Mouse (Mus musculus) intestine, embryonic 15.5 days (tissue): ENCODE data around the gene Gsg1l. TPM values are rescaled to one million over a fixed set of nuclear protein-coding genes. Genes with fewer than 3 reads are reported as not detected.
A peak's percentile ranks its signal among the peaks of the same experiment; 100 is the strongest.

Experiments
- ATAC-seq: fragments of 200-750 bp; cut with Nextera tagmentation; 2 replicates; pipeline ENCODE4 v1.8.0; 2017; ENCODE audit warnings: moderate TSS enrichment, moderate library complexity
- H3K27ac ChIP-seq: fragments of 300-500 bp; sonication (generic); 2 replicates; pipeline ENCODE4 v1.5.1; 2015; ENCODE audit warnings: mild to moderate bottlenecking, inconsistent platforms
- H3K27me3 ChIP-seq: fragments of 300-500 bp; sonication (generic); replicated peaks from 2 replicates; pipeline ENCODE4 v1.6.1; 2015; ENCODE audit warnings: inconsistent platforms
- H3K36me3 ChIP-seq: fragments of 300-500 bp; sonication (generic); 2 replicates; pipeline ENCODE4 v1.6.1; 2015; ENCODE audit warnings: inconsistent platforms
- H3K4me1 ChIP-seq: fragments of 300-500 bp; sonication (generic); replicated peaks from 2 replicates; pipeline ENCODE4 v1.6.1; 2015; ENCODE audit warnings: inconsistent platforms
- H3K4me2 ChIP-seq: fragments of 300-500 bp; sonication (generic); replicated peaks from 2 replicates; pipeline ENCODE4 v1.6.1; 2015; ENCODE audit warnings: mild to moderate bottlenecking, inconsistent platforms
- H3K4me3 ChIP-seq: fragments of 300-500 bp; sonication (generic); replicated peaks from 2 replicates; pipeline ENCODE4 v1.5.1; 2015; ENCODE audit warnings: inconsistent platforms
- H3K9ac ChIP-seq: fragments of 300-500 bp; sonication (generic); 2 replicates; pipeline ENCODE4 v1.6.1; 2015; ENCODE audit warnings: inconsistent platforms
- H3K9me3 ChIP-seq: fragments of 300-500 bp; sonication (generic); 2 replicates; pipeline ENCODE4 v1.6.1; 2016; ENCODE audit warnings: inconsistent platforms
- WGBS: fragments of 180-500 bp; shearing (Covaris S2); methylation state at CpG from one replicate; pipeline ENCODE4 v1.1.7; 2015; 5-methylcytosine and 5-hydroxymethylcytosine counted together
- polyA plus RNA-seq: library from polyadenylated mRNA; unstranded; fragments of >200 nt; fragmentation: Nextera tagmentation; extraction: Ambion mirVana; gene quantifications from 2 replicates; pipeline ENCODE4 v1.2.1, GENCODE M21; 2015

The Gsg1l gene
- 0.57 and 0.67 TPM in 2 replicates for polyA plus RNA-seq

DNA sequence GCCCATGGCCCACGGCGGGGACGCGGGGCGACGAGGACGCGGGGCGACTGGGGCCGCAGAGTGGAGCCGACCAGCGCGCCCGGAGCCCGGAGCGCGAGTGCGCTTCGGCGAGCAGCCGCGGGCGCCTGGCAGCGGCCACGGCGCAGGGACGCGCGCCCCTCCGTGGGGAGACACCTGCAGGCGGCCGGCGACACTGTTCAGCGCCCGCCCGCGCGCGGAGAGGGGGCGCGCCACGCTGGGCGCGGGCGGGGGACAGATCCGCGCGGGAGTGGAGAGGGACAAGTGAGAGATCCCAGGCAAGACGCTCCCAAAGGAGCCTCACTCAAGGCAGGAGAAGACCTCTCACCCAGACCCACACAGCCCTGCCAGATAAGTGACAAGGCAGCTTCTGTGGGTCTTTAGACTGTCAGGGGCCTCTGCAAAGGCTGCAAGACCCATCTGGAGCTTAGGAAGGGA lies at the start of gene Gsg1l:
TSS of gene Gsg1l (minus strand) at position 126 of the 456 bp plus-strand sequence.
- Histone ChIP-seq H3K27ac (no peak within 1 kb of the TSS), H3K4me3 (peak within 1 kb of the TSS; percentile 56), H3K9ac (peak within 1 kb of the TSS; percentile 41), H3K4me1 (peaks cover 22% of the 10 kb centered on the region), H3K9me3 (no peaks in the 10 kb centered on the region), H3K36me3 (no peaks in the 10 kb centered on the region), H3K27me3 (peaks cover 59% of the 10 kb centered on the region), H3K4me2 (peak within 1 kb of the TSS; percentile 96)
- ATAC-seq = peak; percentile 19; the same call in 1 of the 2 replicates
- 1% methylated on average over 42 of the region's 49 CpGs for WGBS

DNA sequence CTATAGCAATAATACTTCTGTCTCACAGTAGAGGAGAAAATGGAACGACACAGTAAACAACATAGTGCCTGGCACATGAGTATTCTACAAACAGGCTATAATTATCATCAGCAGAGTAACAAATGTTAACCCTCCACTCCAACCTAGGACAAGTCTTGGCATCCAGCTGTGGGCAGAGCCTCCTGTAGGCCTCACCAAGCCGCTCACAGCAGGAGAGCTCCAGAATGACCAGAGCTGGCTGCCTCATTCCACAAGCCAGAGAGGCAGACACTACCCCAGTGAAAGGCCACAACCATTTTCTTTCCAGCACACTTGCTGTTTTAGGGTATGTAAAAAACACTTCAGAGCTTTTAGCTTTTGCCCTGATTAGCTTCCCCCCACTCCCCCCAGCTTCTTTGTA lies 45.5 kb upstream of the Gsg1l start:
- ATAC-seq = no peak
- H3K9ac ChIP-seq = no peak overlapping the region
- WGBS = 90% methylated on average over 2 of the region's 2 CpGs
- no peak overlapping the region for H3K27ac ChIP-seq
- H3K4me2 ChIP-seq = no peak overlapping the region
- no peaks in the 10 kb centered on the region for H3K9me3 ChIP-seq
- peaks cover 16% of the 10 kb centered on the region; the same call in 1 of the 2 replicates for H3K36me3 ChIP-seq
- no peaks in the 10 kb centered on the region for H3K27me3 ChIP-seq
- H3K4me1 ChIP-seq = no peaks in the 10 kb centered on the region
- H3K4me3 ChIP-seq = no peak overlapping the region

DNA sequence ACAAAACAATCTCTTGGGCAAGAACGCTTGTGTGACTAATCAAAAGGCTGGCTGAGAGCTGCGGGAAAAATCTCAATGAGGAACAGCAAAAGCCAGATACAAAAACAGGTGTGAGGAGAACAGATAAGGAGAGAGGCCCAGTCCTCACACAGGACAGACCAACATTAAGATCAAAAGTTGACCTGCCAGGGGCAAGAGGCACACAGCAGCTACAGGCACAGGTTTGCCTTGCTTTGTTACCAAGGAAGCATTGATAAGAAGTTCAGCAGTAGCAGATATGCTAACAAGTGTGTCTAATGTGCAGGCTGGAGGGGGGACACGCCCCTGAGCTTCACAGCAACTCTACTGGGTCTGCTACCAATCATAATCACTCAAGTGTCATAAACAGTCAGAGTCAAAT lies 44.3 kb upstream of the Gsg1l start:
- Histone ChIP-seq H3K4me1 (no peaks in the 10 kb centered on the region), H3K9ac (no peak overlapping the region), H3K27me3 (no peaks in the 10 kb centered on the region), H3K27ac (no peak overlapping the region), H3K4me2 (no peak overlapping the region; the same call in 1 of the 2 replicates), H3K36me3 (peaks cover 20% of the 10 kb centered on the region; the same call in 1 of the 2 replicates), H3K9me3 (no peaks in the 10 kb centered on the region), H3K4me3 (no peak overlapping the region)
- peak; percentile 92 for ATAC-seq
- 45% methylated on average over 3 of the region's 3 CpGs for WGBS

DNA sequence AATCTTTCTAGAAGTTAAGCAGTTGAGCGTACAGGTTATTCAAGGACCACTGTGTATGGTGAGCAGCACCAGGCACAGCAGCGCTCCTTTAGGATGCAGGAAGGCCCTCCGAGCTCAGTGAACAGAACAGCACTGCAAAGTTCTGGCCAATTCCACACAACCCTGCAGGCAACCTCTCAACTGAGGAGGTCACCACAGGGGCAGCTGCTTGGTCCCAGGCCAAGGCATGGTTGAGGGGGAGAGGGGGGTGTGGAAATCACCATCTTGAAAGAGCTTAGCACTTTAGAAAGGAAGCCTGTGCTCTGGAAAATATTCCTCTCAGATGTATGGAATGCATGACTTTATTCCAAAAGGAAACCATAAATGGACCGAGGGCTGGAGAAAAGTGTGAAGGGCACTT lies 39.3 kb upstream of the Gsg1l start:
- no peaks in the 10 kb centered on the region for H3K27me3 ChIP-seq
- H3K27ac ChIP-seq = no peak overlapping the region
- no peak overlapping the region for H3K4me3 ChIP-seq
- WGBS = 71% methylated on average over 4 of the region's 4 CpGs
- H3K4me1 ChIP-seq = no peaks in the 10 kb centered on the region
- H3K9ac ChIP-seq = no peak overlapping the region
- no peak for ATAC-seq
- H3K36me3 ChIP-seq = peaks cover 29% of the 10 kb centered on the region; the same call in 1 of the 2 replicates
- no peaks in the 10 kb centered on the region for H3K9me3 ChIP-seq
- no peak overlapping the region for H3K4me2 ChIP-seq

DNA sequence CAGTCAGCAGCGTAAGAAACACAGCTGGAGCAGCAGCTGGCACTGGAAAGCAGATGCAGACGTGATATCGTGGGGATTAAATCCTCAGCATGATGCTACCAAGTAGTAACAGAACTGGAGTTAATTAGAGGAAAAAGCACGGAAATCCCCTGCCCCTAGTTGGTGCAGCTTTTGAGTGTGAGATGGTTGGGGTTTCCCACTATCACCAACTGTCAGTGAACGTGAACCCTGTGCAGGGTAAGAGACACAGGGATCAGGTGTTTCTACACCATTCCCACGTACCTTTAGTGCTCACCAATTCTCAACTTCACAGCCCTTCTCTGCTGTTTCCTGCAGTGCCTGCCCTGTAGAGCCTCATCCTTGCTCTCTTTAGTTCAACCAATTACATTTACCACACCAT lies 37.6 kb upstream of the Gsg1l start:
- no peak for ATAC-seq
- Histone ChIP-seq H3K36me3 (peaks cover 28% of the 10 kb centered on the region), H3K4me2 (no peak overlapping the region), H3K9ac (no peak overlapping the region), H3K9me3 (no peaks in the 10 kb centered on the region), H3K27ac (no peak overlapping the region), H3K27me3 (no peaks in the 10 kb centered on the region), H3K4me1 (no peaks in the 10 kb centered on the region), H3K4me3 (no peak overlapping the region)
- WGBS = 84% methylated on average over 6 of the region's 6 CpGs

DNA sequence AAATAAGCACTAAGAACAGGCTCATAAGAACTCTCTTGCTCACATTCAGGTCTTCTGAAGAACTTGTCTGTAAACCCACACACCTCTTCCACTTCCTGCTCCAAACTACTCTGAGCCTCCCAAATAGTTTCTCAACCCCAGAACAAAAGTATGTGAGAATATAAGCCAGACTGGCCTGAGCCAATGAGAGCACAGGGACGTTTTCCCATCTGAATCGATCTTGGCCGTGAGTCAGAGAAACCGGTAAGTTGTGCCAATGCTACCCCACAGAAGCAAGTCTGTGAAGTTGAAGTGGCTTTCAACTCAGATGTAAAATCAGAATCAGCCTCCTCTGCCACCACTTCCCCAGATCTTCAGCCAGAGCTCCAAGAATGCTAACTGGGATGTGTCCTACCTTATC lies 31.1 kb upstream of the Gsg1l start:
- Histone ChIP-seq H3K36me3 (peaks cover 29% of the 10 kb centered on the region), H3K27me3 (no peaks in the 10 kb centered on the region), H3K4me2 (no peak overlapping the region), H3K4me1 (no peaks in the 10 kb centered on the region), H3K9me3 (no peaks in the 10 kb centered on the region), H3K4me3 (no peak overlapping the region), H3K27ac (no peak overlapping the region), H3K9ac (no peak overlapping the region)
- 84% methylated on average over 4 of the region's 4 CpGs for WGBS
- no peak for ATAC-seq

DNA sequence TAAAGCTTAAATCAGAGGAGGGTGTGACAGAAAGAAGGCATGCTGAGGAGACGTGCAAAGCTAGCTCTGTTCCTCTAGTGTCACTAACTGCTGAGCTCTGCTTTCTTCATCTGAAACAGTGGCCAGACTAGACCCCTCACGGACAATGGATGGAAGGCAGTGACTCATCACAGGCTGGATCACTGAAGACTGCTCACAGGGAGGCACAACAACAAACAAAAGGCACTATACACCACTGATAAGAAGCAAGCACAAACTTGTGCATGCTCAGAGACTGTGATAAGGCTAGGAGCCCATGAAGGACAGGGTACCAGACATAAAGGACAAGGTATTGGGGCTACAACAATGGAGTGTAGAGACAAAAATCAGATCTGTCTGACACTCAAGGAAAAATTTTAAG lies 29.0 kb upstream of the Gsg1l start:
- 67% methylated on average over 2 of the region's 2 CpGs for WGBS
- Histone ChIP-seq H3K36me3 (peaks cover 47% of the 10 kb centered on the region), H3K27me3 (no peaks in the 10 kb centered on the region), H3K4me3 (no peak overlapping the region), H3K27ac (no peak overlapping the region), H3K9me3 (no peaks in the 10 kb centered on the region), H3K9ac (no peak overlapping the region), H3K4me2 (no peak overlapping the region), H3K4me1 (no peaks in the 10 kb centered on the region)
- ATAC-seq = no peak

DNA sequence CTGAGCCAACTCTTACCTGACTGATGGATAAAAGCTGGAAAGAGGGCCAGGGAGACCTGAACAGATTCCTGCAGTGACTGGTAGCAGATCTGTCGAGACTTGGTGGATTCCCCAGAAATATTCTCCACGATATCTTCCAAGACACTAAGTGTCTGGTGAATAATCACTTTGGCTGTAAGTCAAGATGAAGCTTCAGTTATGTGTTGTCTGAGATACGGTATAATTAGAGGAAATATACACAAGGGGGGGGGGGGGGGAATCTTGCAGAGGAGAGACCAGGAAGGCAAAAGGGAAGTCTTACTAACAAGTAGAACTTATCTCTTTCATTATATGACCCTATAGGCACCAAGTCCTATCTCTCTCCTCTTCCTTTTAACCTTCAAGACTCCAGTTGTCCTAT lies 27.7 kb upstream of the Gsg1l start:
- Histone ChIP-seq H3K27me3 (no peaks in the 10 kb centered on the region), H3K4me2 (no peak overlapping the region), H3K9ac (no peak overlapping the region), H3K4me1 (no peaks in the 10 kb centered on the region), H3K36me3 (peaks cover 51% of the 10 kb centered on the region), H3K4me3 (no peak overlapping the region), H3K9me3 (no peaks in the 10 kb centered on the region), H3K27ac (no peak overlapping the region)
- 74% methylated on average over 3 of the region's 3 CpGs for WGBS
- no peak for ATAC-seq

DNA sequence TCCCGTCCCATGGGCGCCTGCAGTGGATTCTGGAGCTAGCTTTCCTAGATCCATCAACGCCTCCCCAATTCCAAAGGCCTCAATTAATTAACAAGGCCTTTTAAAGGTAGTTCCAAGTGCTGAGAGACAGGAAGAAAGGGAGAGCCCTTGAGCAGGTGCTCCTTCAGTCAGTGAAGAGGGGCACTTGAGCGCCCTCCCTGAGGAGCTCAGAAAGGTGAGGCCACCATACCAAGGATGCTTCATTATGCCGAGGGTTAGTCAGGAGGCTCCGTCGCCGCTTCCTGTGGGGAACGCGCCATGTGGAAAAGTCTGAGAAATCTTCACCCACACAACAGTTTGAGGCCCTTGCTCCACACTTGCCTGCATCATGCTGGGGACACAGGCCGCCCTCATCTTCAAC lies 18.2 kb upstream of the Gsg1l start:
- Histone ChIP-seq H3K4me3 (no peak overlapping the region), H3K4me1 (no peaks in the 10 kb centered on the region), H3K9me3 (no peaks in the 10 kb centered on the region), H3K4me2 (no peak overlapping the region), H3K36me3 (peaks cover 49% of the 10 kb centered on the region), H3K9ac (no peak overlapping the region), H3K27ac (no peak overlapping the region), H3K27me3 (no peaks in the 10 kb centered on the region)
- ATAC-seq = no peak
- WGBS = 96% methylated on average over 11 of the region's 11 CpGs

DNA sequence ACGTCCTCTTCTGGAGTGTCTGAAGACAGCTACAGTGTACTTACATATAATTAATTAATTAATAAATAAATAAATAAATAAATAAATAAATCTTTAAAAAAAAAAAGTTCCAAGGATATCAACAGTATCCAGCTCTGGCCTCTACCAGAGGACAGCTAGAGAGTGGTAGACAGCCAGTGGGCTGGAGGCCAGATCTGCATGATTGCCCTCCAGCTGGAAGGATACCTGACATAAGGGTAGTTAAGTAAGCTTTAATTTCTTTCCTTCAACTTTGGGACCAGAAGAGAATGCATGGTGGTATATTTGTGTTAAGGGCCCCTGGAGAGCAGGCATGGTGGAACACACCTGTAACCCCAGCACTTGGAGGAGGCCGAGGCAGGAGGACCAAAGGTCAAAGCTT lies 17.6 kb upstream of the Gsg1l start:
- Histone ChIP-seq H3K4me1 (no peaks in the 10 kb centered on the region), H3K4me3 (no peak overlapping the region), H3K4me2 (no peak overlapping the region), H3K27me3 (no peaks in the 10 kb centered on the region), H3K36me3 (peaks cover 45% of the 10 kb centered on the region), H3K27ac (no peak overlapping the region), H3K9ac (no peak overlapping the region), H3K9me3 (no peaks in the 10 kb centered on the region)
- ATAC-seq = no peak
- 82% methylated on average over 2 of the region's 2 CpGs for WGBS

DNA sequence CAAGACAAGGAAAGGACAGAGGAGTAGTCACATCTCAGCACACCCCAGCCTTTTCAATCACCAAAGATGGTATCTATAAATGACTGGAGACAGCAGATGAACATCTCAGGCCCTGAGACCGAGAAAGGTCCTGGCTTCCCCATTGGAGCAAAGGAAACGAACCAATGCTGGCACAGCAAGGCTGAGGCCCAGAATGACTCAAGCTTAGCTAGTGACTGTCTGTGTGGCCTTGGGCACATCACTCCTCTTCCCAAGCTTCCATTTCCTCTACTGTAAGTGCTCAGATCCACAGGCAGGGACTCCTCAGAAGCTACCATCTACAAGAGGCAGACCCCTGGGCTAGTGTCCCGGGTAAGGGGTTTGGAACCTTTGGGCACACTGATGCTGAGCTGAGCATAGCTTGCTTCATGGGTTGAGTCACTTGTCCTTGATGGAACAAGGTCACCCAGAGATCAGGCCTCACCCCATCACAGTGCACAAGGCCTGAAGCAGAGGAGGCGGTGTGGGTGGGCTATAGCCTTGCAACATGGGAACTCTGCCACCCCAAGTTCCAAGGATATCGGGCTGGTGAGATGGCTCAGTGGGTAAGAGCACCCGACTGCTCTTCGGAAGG lies 17.1 kb upstream of the Gsg1l start:
- no peak for ATAC-seq
- H3K27me3 ChIP-seq = no peaks in the 10 kb centered on the region
- H3K36me3 ChIP-seq = peaks cover 41% of the 10 kb centered on the region
- no peak overlapping the region for H3K4me3 ChIP-seq
- no peak overlapping the region for H3K9ac ChIP-seq
- H3K27ac ChIP-seq = no peak overlapping the region
- no peak overlapping the region for H3K4me2 ChIP-seq
- no peaks in the 10 kb centered on the region for H3K9me3 ChIP-seq
- WGBS = 96% methylated on average over 7 of the region's 7 CpGs
- H3K4me1 ChIP-seq = no peaks in the 10 kb centered on the region

DNA sequence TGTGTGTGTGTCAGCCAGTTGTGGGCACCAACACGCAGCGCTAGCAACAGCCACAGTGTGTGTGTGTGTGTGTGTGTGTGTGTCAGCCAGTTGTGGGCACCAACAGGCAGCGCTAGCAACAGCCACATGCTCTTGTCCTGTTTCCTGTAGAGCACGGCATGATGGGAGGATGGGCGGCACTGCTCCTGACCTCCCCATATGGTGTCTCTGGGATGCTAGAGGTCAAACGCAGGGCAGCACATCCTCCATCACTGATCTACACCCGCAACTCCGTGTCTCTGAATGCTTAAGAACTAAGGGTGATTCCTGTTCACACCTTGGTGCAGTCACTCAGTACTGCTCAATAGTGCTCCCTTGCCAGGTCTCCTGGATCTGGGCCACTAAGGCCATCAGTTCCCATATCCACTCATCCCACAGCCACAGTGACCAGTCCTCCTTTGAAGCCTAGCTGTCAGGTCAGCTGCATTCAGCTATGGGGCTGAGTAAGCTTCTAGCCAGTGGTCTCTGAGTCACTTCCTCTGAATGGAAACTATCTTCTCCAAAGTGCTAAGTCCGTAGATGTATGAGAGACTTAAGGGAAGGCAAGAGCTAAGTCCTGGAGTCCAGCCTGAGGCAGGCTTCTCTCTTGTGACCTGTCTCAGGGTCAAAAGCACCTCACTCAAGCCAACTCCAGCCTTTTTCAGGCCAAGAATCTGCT lies 15.2 kb upstream of the Gsg1l start:
- Histone ChIP-seq H3K9ac (no peak overlapping the region), H3K4me1 (no peaks in the 10 kb centered on the region), H3K4me2 (no peak overlapping the region), H3K9me3 (no peaks in the 10 kb centered on the region), H3K4me3 (no peak overlapping the region), H3K27me3 (no peaks in the 10 kb centered on the region), H3K27ac (no peak overlapping the region), H3K36me3 (peaks cover 28% of the 10 kb centered on the region)
- 74% methylated on average over 7 of the region's 9 CpGs for WGBS
- ATAC-seq = no peak

DNA sequence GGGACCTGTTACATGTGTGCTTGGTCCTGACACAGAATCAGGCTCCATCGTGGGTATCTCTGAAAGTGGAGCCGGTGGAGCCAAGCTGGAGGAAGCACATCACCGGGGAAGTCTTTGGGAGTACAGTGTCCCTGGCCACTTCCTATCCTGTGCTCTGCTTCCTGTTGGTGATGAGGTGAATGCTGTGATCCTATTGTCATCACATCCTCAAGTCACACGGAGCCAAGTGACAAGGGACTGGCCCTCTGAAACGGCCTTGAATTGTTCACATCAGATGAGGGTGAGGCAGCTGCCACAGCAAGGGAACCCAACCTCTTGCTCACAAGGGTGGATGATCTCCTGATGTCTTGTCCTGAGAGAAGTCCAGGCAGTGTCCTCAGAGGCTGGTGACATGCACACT lies 14.4 kb upstream of the Gsg1l start:
- peaks cover 20% of the 10 kb centered on the region for H3K36me3 ChIP-seq
- no peak overlapping the region for H3K4me3 ChIP-seq
- H3K9me3 ChIP-seq = no peaks in the 10 kb centered on the region
- H3K9ac ChIP-seq = no peak overlapping the region
- H3K27ac ChIP-seq = no peak overlapping the region
- ATAC-seq = no peak
- no peaks in the 10 kb centered on the region for H3K27me3 ChIP-seq
- 81% methylated on average over 5 of the region's 5 CpGs for WGBS
- no peak overlapping the region for H3K4me2 ChIP-seq
- no peaks in the 10 kb centered on the region for H3K4me1 ChIP-seq
